In genomic region chr19:55739713-55740112, GRCm38 (mm10) we compare ENCODE assay signal across 23 mouse cellular contexts. TPM values are rescaled to one million over a fixed set of nuclear protein-coding genes. Genes with fewer than 3 reads are reported as not detected.
DNase-seq lines count a peak whose midpoint lies in the region; ATAC-seq lines count a peak whose summit lies in the region.
"Had no signal": no experiment of that assay in that cellular context is flagged by ENCODE, and none has a peak within 500 bp of the region (broad histone marks: within the 10 kb centered on the region; RNA-seq: fewer than 3 reads in every experiment).

No protein-coding gene starts in this region.

- H3K36me3 ChIP-seq in embryonic facial prominence, embryonic 13.5 days, result no peaks in the 10 kb centered on the region
- no peaks in the 10 kb centered on the region for H3K36me3 ChIP-seq in embryonic facial prominence, embryonic 10.5 days (replicated peaks)
- H3K36me3 ChIP-seq in limb, embryonic 11.5 days (ENCODE audit: control insufficient read depth, insufficient read depth, low read length), result no peaks in the 10 kb centered on the region
- H3K36me3 ChIP-seq in limb, embryonic 10.5 days, result no peaks in the 10 kb centered on the region
- no peaks in the 10 kb centered on the region for H3K36me3 ChIP-seq in midbrain, embryonic 12.5 days
- H3K36me3 ChIP-seq in midbrain, embryonic 16.5 days (ENCODE audit: control insufficient read depth, insufficient read depth, low read length), result no peaks in the 10 kb centered on the region
- H3K36me3 ChIP-seq: G1E; heart, embryonic 10.5 days; hindbrain, embryonic 12.5 days had no signal

- H3K4me2 ChIP-seq in embryonic facial prominence, embryonic 13.5 days, result no peak overlapping the region
- no peak overlapping the region for H3K4me2 ChIP-seq in limb, embryonic 11.5 days (ENCODE audit: low read depth, severe bottlenecking)
- H3K4me2 ChIP-seq in midbrain, embryonic 12.5 days (replicated peaks), result no peak overlapping the region
- H3K4me2 ChIP-seq in midbrain, embryonic 16.5 days (ENCODE audit: low read length), result no peak overlapping the region
- H3K4me2 ChIP-seq: hindbrain, embryonic 12.5 days had no signal

- no peak overlapping the region for H3K9ac ChIP-seq in embryonic facial prominence, embryonic 13.5 days
- no peak overlapping the region; the same call in 1 of the 2 replicates for H3K9ac ChIP-seq in limb, embryonic 11.5 days (ENCODE audit: low read length)
- H3K9ac ChIP-seq in midbrain, embryonic 12.5 days (replicated peaks), result peak overlapping the region; percentile 37; the same call in 1 of the 2 replicates
- H3K9ac ChIP-seq in midbrain, embryonic 16.5 days (ENCODE audit: low read depth, low read length), result no peak overlapping the region
- H3K9ac ChIP-seq: forebrain, embryonic 13.5 days; hindbrain, embryonic 12.5 days had no signal

- H3K9me3 ChIP-seq in embryonic facial prominence, embryonic 13.5 days, result no peaks in the 10 kb centered on the region
- H3K9me3 ChIP-seq in embryonic facial prominence, embryonic 10.5 days, result no peaks in the 10 kb centered on the region
- no peaks in the 10 kb centered on the region for H3K9me3 ChIP-seq in limb, embryonic 11.5 days (ENCODE audit: control insufficient read depth, low read length)
- H3K9me3 ChIP-seq in limb, embryonic 10.5 days (replicated peaks), result no peaks in the 10 kb centered on the region
- H3K9me3 ChIP-seq in midbrain, embryonic 12.5 days, result no peaks in the 10 kb centered on the region
- H3K9me3 ChIP-seq in midbrain, embryonic 16.5 days (replicated peaks; ENCODE audit: control insufficient read depth, low read length, poor library complexity, severe bottlenecking), result no peaks in the 10 kb centered on the region
- H3K9me3 ChIP-seq: forebrain, embryonic 13.5 days; heart, embryonic 10.5 days; hindbrain, embryonic 12.5 days had no signal

- ATAC-seq in embryonic facial prominence, embryonic 13.5 days (ENCODE audit: insufficient number of reproducible peaks, insufficient read depth, low FRiP score, low TSS enrichment, low read depth), result no peak
- no peak for ATAC-seq in limb, embryonic 11.5 days (ENCODE audit: insufficient number of reproducible peaks, low FRiP score, low TSS enrichment, low read depth)
- no peak for ATAC-seq in midbrain, embryonic 12.5 days (ENCODE audit: low FRiP score, low read depth)
- no peak for ATAC-seq in midbrain, embryonic 16.5 days
- ATAC-seq: CD4-positive, CD25-positive, alpha-beta regulatory T cell, adult 4 months; forebrain, embryonic 13.5 days had no signal

- peaks cover 16% of the 10 kb centered on the region for H3K4me1 ChIP-seq in embryonic facial prominence, embryonic 13.5 days
- H3K4me1 ChIP-seq in embryonic facial prominence, embryonic 10.5 days, result peaks cover 36% of the 10 kb centered on the region
- H3K4me1 ChIP-seq in limb, embryonic 11.5 days (ENCODE audit: control insufficient read depth, insufficient read depth, low read length), result peaks cover 16% of the 10 kb centered on the region
- peaks cover 32% of the 10 kb centered on the region for H3K4me1 ChIP-seq in limb, embryonic 10.5 days
- peaks cover 28% of the 10 kb centered on the region for H3K4me1 ChIP-seq in midbrain, embryonic 12.5 days
- H3K4me1 ChIP-seq in midbrain, embryonic 16.5 days (ENCODE audit: control insufficient read depth, insufficient read depth, low read length), result peaks cover 3% of the 10 kb centered on the region; the same call in 1 of the 2 replicates

- DNase-seq in embryonic facial prominence, embryonic 10.5 days (ENCODE audit: low spot score), result no peak
- DNase-seq in limb, embryonic 11.5 days (ENCODE audit: low spot score), result no peak
- no peak for DNase-seq in limb, embryonic 10.5 days (ENCODE audit: low spot score)
- DNase-seq in ovary, postnatal 36 days (ENCODE audit: low spot score), result no peak
- DNase-seq in thymus, postnatal 0 days (ENCODE audit: low spot score), result no peak
- DNase-seq: adrenal gland, adult 8-10 months; adrenal gland, postnatal 36 days; B cell, adult 2 months; cerebellum, adult 11 months; cerebellum, adult 8-10 months; cerebellum, postnatal 14 days; gastrocnemius, postnatal 10 days; heart, adult 18-20 months; heart, postnatal 10 days; heart, postnatal 4 days had no signal

- peak overlapping the region; percentile 29; the same call in 1 of the 2 replicates for H3K27ac ChIP-seq in embryonic facial prominence, embryonic 13.5 days
- H3K27ac ChIP-seq in embryonic facial prominence, embryonic 10.5 days (replicated peaks), result no peak overlapping the region
- 0 out of 2 replicates have a peak overlapping the region, but pooled peaks have one; percentile 12 for H3K27ac ChIP-seq in limb, embryonic 11.5 days (replicated peaks; ENCODE audit: low read depth, low read length)
- H3K27ac ChIP-seq in limb, embryonic 10.5 days, result no peak overlapping the region
- peak overlapping the region; percentile 85; the same call in 1 of the 2 replicates for H3K27ac ChIP-seq in midbrain, embryonic 12.5 days (replicated peaks)
- H3K27ac ChIP-seq in midbrain, embryonic 16.5 days (ENCODE audit: low read length), result peak overlapping the region; percentile 11; the same call in 1 of the 2 replicates
- H3K27ac ChIP-seq: forebrain, embryonic 13.5 days; heart, embryonic 10.5 days; hindbrain, embryonic 12.5 days had no signal

- no peak overlapping the region for H3K4me3 ChIP-seq in embryonic facial prominence, embryonic 13.5 days
- H3K4me3 ChIP-seq in embryonic facial prominence, embryonic 10.5 days, result no peak overlapping the region
- H3K4me3 ChIP-seq in limb, embryonic 11.5 days (ENCODE audit: low read depth, low read length), result no peak overlapping the region
- no peak overlapping the region for H3K4me3 ChIP-seq in limb, embryonic 10.5 days
- no peak overlapping the region for H3K4me3 ChIP-seq in midbrain, embryonic 12.5 days
- H3K4me3 ChIP-seq in midbrain, embryonic 16.5 days (ENCODE audit: low read depth, low read length), result no peak overlapping the region
- H3K4me3 ChIP-seq: forebrain, embryonic 13.5 days; heart, embryonic 10.5 days; hindbrain, embryonic 12.5 days had no signal

- WGBS in embryonic facial prominence, embryonic 13.5 days, result 35% methylated on average over 4 of the region's 4 CpGs
- WGBS in embryonic facial prominence, embryonic 10.5 days, result 47% methylated on average over 4 of the region's 4 CpGs
- WGBS in limb, embryonic 11.5 days, result 35% methylated on average over 4 of the region's 4 CpGs
- WGBS in limb, embryonic 10.5 days, result 31% methylated on average over 4 of the region's 4 CpGs
- 36% methylated on average over 4 of the region's 4 CpGs for WGBS in midbrain, embryonic 12.5 days
- WGBS in midbrain, embryonic 16.5 days, result 30% methylated on average over 4 of the region's 4 CpGs

- no peaks in the 10 kb centered on the region for H3K27me3 ChIP-seq in embryonic facial prominence, embryonic 13.5 days
- H3K27me3 ChIP-seq in embryonic facial prominence, embryonic 10.5 days (replicated peaks; ENCODE audit: low read depth, poor library complexity, severe bottlenecking), result no peaks in the 10 kb centered on the region
- no peaks in the 10 kb centered on the region for H3K27me3 ChIP-seq in limb, embryonic 11.5 days (ENCODE audit: control insufficient read depth, insufficient read depth, low read length)
- H3K27me3 ChIP-seq in limb, embryonic 10.5 days (ENCODE audit: low read depth, poor library complexity, severe bottlenecking), result no peaks in the 10 kb centered on the region
- 0 out of 2 replicates have a peak, but pooled peaks cover 5% of the 10 kb centered on the region for H3K27me3 ChIP-seq in midbrain, embryonic 12.5 days
- H3K27me3 ChIP-seq in midbrain, embryonic 16.5 days (ENCODE audit: control insufficient read depth, insufficient read depth, low read depth, low read length), result no peaks in the 10 kb centered on the region
- H3K27me3 ChIP-seq: hindbrain, embryonic 12.5 days had no signal

RNA-seq across cellular contexts. Expression of gene Tcf7l2, which starts 1.9 kb away (rescaled TPM):
- 142 and 157 TPM in 2 replicates for polyA plus RNA-seq in embryonic facial prominence, embryonic 13.5 days (2015; fragmentation: Nextera tagmentation; extraction: Ambion mirVana)
- polyA plus RNA-seq in embryonic facial prominence, embryonic 10.5 days (2016; fragmentation: Nextera tagmentation; extraction: Ambion mirVana), result 94.5 and 111 TPM in 2 replicates
- 225 and 233 TPM in 2 replicates for polyA plus RNA-seq in limb, embryonic 11.5 days (2014; fragmentation: Nextera tagmentation; extraction: Ambion mirVana)
- polyA plus RNA-seq in limb, embryonic 10.5 days (2016; fragmentation: Nextera tagmentation; extraction: Ambion mirVana), result 96.4 and 166 TPM in 2 replicates
- 343 and 552 TPM in 2 replicates for polyA plus RNA-seq in midbrain, embryonic 12.5 days (2016; fragmentation: Nextera tagmentation; extraction: Ambion mirVana)
- 824 and 1,080 TPM in 2 replicates for polyA plus RNA-seq in midbrain, embryonic 16.5 days (2015; fragmentation: Nextera tagmentation; extraction: Ambion mirVana)
- 12.8 and 14.1 TPM in 2 replicates for polyA plus RNA-seq in thymus, postnatal 0 days (2015; fragmentation: Nextera tagmentation; extraction: Ambion mirVana)

Comparison
In these comparisons a context has a peak if more than half of its experiments do, and no peak if none do; other contexts are left out.
1. H3K27ac ChIP-seq: peak in embryonic facial prominence, embryonic 13.5 days (single experiment), limb, embryonic 11.5 days (single experiment), midbrain, embryonic 12.5 days (single experiment) and midbrain, embryonic 16.5 days (single experiment); none in embryonic facial prominence, embryonic 10.5 days (single experiment) and limb, embryonic 10.5 days (single experiment).